Mouse (Mus musculus): ENCODE results near the gene Gm28043.

The Gm28043 gene

GRCm38 (mm10) chr17:29680921-29681320 lies 66.2 kb downstream of the Gm28043 start:
- DNase-seq (ENCODE audit: low spot score) = no peak

- DNase-seq (ENCODE audit: low spot score) = no peak
Measured at GRCm38 (mm10) chr17:29681669-29682068, 67.0 kb downstream of the Gm28043 start.

GRCm38 (mm10) chr17:29682261-29682660 lies 67.6 kb downstream of the Gm28043 start:
- no peak for DNase-seq (ENCODE audit: low spot score)

GRCm38 (mm10) chr17:29683127-29683526 lies 68.5 kb downstream of the Gm28043 start:
- no peak for DNase-seq (ENCODE audit: low spot score)

GRCm38 (mm10) chr17:29684275-29684674 lies 69.6 kb downstream of the Gm28043 start:
- no peak for DNase-seq (ENCODE audit: low spot score)

- no peak for DNase-seq (ENCODE audit: low spot score)
Measured at GRCm38 (mm10) chr17:29686771-29687170, 72.1 kb downstream of the Gm28043 start.

- no peak for DNase-seq (ENCODE audit: low spot score)
Measured at GRCm38 (mm10) chr17:29687373-29687772, 72.7 kb downstream of the Gm28043 start.

GRCm38 (mm10) chr17:29688610-29689009 lies 73.9 kb downstream of the Gm28043 start:
- DNase-seq (ENCODE audit: low spot score) = no peak

GRCm38 (mm10) chr17:29690257-29690656 lies 75.6 kb downstream of the Gm28043 start:
- no peak for DNase-seq (ENCODE audit: low spot score)

- DNase-seq (ENCODE audit: low spot score) = no peak
Measured at GRCm38 (mm10) chr17:29692827-29693226, 78.2 kb downstream of the Gm28043 start.

- no peak for DNase-seq (ENCODE audit: low spot score)
Measured at GRCm38 (mm10) chr17:29693571-29693970, 78.9 kb downstream of the Gm28043 start.

- no peak for DNase-seq (ENCODE audit: low spot score)
Measured at GRCm38 (mm10) chr17:29694516-29694915, 79.8 kb downstream of the Gm28043 start.

- no peak for DNase-seq (ENCODE audit: low spot score)
Measured at GRCm38 (mm10) chr17:29696940-29697339, 82.3 kb downstream of the Gm28043 start.

GRCm38 (mm10) chr17:29698421-29698820 lies 83.7 kb downstream of the Gm28043 start:
- DNase-seq (ENCODE audit: low spot score) = no peak

- no peak for DNase-seq (ENCODE audit: low spot score)
Measured at GRCm38 (mm10) chr17:29700573-29700972, 85.9 kb downstream of the Gm28043 start.

- no peak for DNase-seq (ENCODE audit: low spot score)
Measured at GRCm38 (mm10) chr17:29702938-29703710, 88.4 kb downstream of the Gm28043 start.

GRCm38 (mm10) chr17:29704781-29705180 lies 90.1 kb downstream of the Gm28043 start:
- DNase-seq (ENCODE audit: low spot score) = peak; percentile 71

GRCm38 (mm10) chr17:29705881-29706280 lies 91.2 kb downstream of the Gm28043 start:
- no peak for DNase-seq (ENCODE audit: low spot score)

GRCm38 (mm10) chr17:29706981-29707545 lies 92.4 kb downstream of the Gm28043 start:
- DNase-seq (ENCODE audit: low spot score) = no peak

- no peak for DNase-seq (ENCODE audit: low spot score)
Measured at GRCm38 (mm10) chr17:29708783-29709182, 94.1 kb downstream of the Gm28043 start.

- DNase-seq (ENCODE audit: low spot score) = no peak
Measured at GRCm38 (mm10) chr17:29710562-29711044, 95.9 kb downstream of the Gm28043 start.

GRCm38 (mm10) chr17:29711076-29711744 lies 96.5 kb downstream of the Gm28043 start:
- no peak for DNase-seq (ENCODE audit: low spot score)

Measured in embryo, embryonic 10.5 days (tissue).